Mouse (Mus musculus) hindbrain, postnatal 0 days (tissue): ENCODE results near the gene Tmem116. TPM values are rescaled to one million over a fixed set of nuclear protein-coding genes. Genes with fewer than 3 reads are reported as not detected.

Experiments
- ATAC-seq: fragments of 200-750 bp; cut with Nextera tagmentation; 2 replicates; pipeline ENCODE4 v1.8.0; 2017; ENCODE audit warnings: mild to moderate bottlenecking, moderate TSS enrichment, moderate library complexity
- DNase-seq: peaks from one replicate; pipeline ENCODE4 v3.0.0-alpha.2; 2015; ENCODE audit warnings: low spot score
- H3K27ac ChIP-seq: fragments of 300-500 bp; sonication (generic); 2 replicates; pipeline ENCODE4 v1.5.1; 2014; ENCODE audit warnings: mild to moderate bottlenecking
- H3K27me3 ChIP-seq: fragments of 300-500 bp; sonication (generic); 2 replicates; pipeline ENCODE4 v1.6.1; 2014; ENCODE audit warnings: low read length, mixed read lengths; ENCODE audit not compliant: insufficient read depth
- H3K36me3 ChIP-seq: fragments of 300-500 bp; sonication (generic); 2 replicates; pipeline ENCODE4 v1.6.1; 2014; ENCODE audit warnings: low read length, mixed read lengths; ENCODE audit not compliant: insufficient read depth
- H3K4me1 ChIP-seq: fragments of 300-500 bp; sonication (generic); 2 replicates; pipeline ENCODE4 v1.6.1; 2014; ENCODE audit warnings: antibody characterized with exemption, low read length, mixed read lengths; ENCODE audit not compliant: insufficient read depth
- H3K4me2 ChIP-seq: fragments of 300-500 bp; sonication (generic); 2 replicates; pipeline ENCODE4 v1.6.1; 2014; ENCODE audit warnings: low read depth, mild to moderate bottlenecking, low read length, moderate library complexity, mixed read lengths
- H3K4me3 ChIP-seq: fragments of 300-500 bp; sonication (generic); 2 replicates; pipeline ENCODE4 v1.5.1; 2014; ENCODE audit warnings: low read length
- H3K9ac ChIP-seq: fragments of 300-500 bp; sonication (generic); replicated peaks from 2 replicates; pipeline ENCODE4 v1.6.1; 2014; ENCODE audit warnings: mild to moderate bottlenecking, low read length, moderate library complexity, mixed read lengths
- H3K9me3 ChIP-seq: fragments of 300-500 bp; sonication (generic); 2 replicates; pipeline ENCODE4 v1.6.1; 2016; ENCODE audit warnings: low read length, mixed read lengths
- CTCF ChIP-seq: IDR thresholded peaks from 2 replicates; pipeline ENCODE4 v1.5.1; 2016; ENCODE audit warnings: antibody characterized with exemption, control low read depth, low read depth
- WGBS: fragments of 180-500 bp; shearing (Covaris S2); extraction: QIAGEN DNeasy Blood & Tissue Kit; methylation state at CpG from one replicate; pipeline ENCODE4 v1.1.7; 2014; 5-methylcytosine and 5-hydroxymethylcytosine counted together
- polyA plus RNA-seq: library from polyadenylated mRNA; unstranded; fragments of >200 nt; fragmentation: Nextera tagmentation; extraction: Ambion mirVana; gene quantifications from 2 replicates; pipeline ENCODE4 v1.2.1, GENCODE M21; 2015
- total RNA-seq: library from RNA; depleted of rRNA; stranded (reverse); fragments of >200 nt; gene quantifications from 2 replicates; pipeline ENCODE4 v1.2.3, GENCODE M21; 2014; rRNA removed

Tmem116 gene
- total RNA-seq, result 0.72 and 7.6 TPM in 2 replicates
- polyA plus RNA-seq, result 2.3 and 2.6 TPM in 2 replicates

DNA sequence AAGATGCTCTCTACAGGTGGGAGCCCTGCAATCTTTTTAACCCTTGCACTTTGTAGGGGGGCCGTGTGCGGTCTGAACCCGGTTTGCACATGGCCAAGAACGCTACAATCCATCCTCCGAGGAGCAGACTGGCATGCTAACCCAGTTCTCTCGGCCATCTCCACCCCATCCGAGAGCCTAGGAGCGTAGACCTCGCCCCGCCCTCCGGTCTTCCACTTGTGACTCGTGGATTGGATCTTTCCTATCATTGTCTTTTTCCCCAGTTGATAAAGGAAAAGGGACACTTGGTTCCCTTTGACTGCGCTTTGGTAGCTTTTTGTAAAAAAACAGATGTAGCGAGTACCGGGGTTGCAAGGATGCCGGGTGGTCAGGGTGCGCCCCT, at the start of gene Tmem116:
Gene Tmem116 (plus strand): TSS at position 250 of the 382 bp plus-strand sequence.
- H3K4me3 ChIP-seq, result peak within 1 kb of the TSS; percentile 72
- DNase-seq (peak; percentile 62), ATAC-seq (no peak)
- H3K9me3 ChIP-seq, result no peaks in the 10 kb centered on the region
- under 1% methylated on average over 17 of the region's 17 CpGs for WGBS
- TF ChIP-seq CTCF, result no peak
- H3K27me3 ChIP-seq, result no peaks in the 10 kb centered on the region
- peak within 1 kb of the TSS; percentile 98 for H3K27ac ChIP-seq
- peak within 1 kb of the TSS; percentile 82 for H3K4me2 ChIP-seq
- peaks cover 26% of the 10 kb centered on the region for H3K36me3 ChIP-seq
- peaks cover 11% of the 10 kb centered on the region for H3K4me1 ChIP-seq
- peak within 1 kb of the TSS; percentile 87 for H3K9ac ChIP-seq

DNA sequence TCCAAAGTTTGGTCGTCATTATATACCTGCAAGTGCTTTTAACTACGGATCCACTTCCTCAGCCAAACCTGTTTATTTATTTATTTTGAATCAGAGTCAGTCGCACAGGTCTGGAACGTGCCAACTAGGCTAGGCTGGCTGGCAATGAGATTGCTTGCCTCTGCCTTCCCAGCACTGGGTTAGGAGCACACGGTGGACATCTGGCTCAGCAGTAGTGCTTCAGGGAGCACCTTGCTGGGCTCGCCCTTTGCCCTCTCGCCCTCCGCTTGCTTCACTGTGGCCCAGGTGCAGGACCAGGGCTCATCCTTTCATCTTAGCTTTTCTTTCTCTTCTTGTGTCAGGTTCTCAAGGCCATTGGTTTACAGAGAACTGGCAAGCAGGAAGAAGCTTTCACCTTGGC, 43.8 kb upstream of the Tmem116 start:
- no peaks in the 10 kb centered on the region for H3K27me3 ChIP-seq
- H3K9ac ChIP-seq, result no peak overlapping the region
- no peak for TF ChIP-seq CTCF
- DNase-seq (no peak), ATAC-seq (no peak)
- no peaks in the 10 kb centered on the region for H3K9me3 ChIP-seq
- H3K36me3 ChIP-seq, result peaks cover 23% of the 10 kb centered on the region; the same call in 1 of the 2 replicates
- WGBS, result 89% methylated on average over 8 of the region's 8 CpGs
- no peak overlapping the region for H3K4me2 ChIP-seq
- no peaks in the 10 kb centered on the region for H3K4me1 ChIP-seq
- H3K27ac ChIP-seq, result no peak overlapping the region
- H3K4me3 ChIP-seq, result no peak overlapping the region

DNA sequence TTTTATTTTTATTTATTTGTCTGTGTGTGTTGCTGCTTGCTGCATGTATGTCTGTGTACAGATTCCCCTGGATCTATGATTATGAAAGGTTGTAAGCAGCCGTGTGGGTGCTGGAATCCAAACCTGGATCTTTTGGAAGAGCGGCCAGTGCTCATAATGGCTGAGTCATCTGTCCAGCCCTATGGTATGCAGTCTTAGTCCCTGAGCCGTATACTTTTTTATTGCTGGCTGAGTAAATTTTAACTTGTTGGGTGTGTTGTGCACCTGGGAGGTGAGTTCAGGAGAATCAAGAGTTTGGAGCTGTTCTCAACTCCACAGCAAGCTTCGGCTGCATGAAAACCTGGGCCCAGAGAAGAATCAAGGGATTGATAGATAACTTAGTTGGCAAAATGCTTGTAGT, 40.7 kb upstream of the Tmem116 start:
- H3K4me1 ChIP-seq, result no peaks in the 10 kb centered on the region
- H3K4me2 ChIP-seq, result no peak overlapping the region
- DNase-seq (no peak), ATAC-seq (no peak)
- WGBS, result 94% methylated on average over 4 of the region's 4 CpGs
- peaks cover 45% of the 10 kb centered on the region; the same call in 1 of the 2 replicates for H3K36me3 ChIP-seq
- no peaks in the 10 kb centered on the region for H3K27me3 ChIP-seq
- TF ChIP-seq CTCF, result no peak
- no peak overlapping the region for H3K27ac ChIP-seq
- no peaks in the 10 kb centered on the region for H3K9me3 ChIP-seq
- H3K4me3 ChIP-seq, result no peak overlapping the region
- H3K9ac ChIP-seq, result no peak overlapping the region

DNA sequence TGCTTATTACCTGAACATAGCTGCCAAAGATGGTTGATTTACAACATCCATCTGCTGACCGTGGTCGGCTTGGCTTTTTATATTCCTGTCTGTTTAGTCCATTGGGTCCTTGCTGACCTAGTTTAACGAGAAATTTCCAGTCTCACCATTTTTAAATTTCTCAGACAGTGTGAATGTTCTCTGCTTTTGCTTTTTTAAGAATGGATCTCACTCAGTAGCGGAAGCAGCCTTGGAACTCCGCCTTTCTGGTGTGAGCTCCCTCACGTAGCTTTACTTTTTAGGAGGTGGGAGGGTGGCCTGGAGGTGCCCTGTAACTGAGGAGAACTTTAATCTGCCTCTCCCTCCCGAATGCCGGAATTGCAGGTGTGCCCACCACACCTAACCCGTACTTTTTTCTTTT, 31.0 kb upstream of the Tmem116 start:
- no peaks in the 10 kb centered on the region for H3K9me3 ChIP-seq
- 90% methylated on average over 9 of the region's 9 CpGs for WGBS
- peaks cover 80% of the 10 kb centered on the region for H3K36me3 ChIP-seq
- H3K4me3 ChIP-seq, result no peak overlapping the region
- no peak overlapping the region for H3K27ac ChIP-seq
- H3K27me3 ChIP-seq, result no peaks in the 10 kb centered on the region
- ATAC-seq (no peak), DNase-seq (no peak)
- no peak for TF ChIP-seq CTCF
- H3K9ac ChIP-seq, result no peak overlapping the region
- no peaks in the 10 kb centered on the region for H3K4me1 ChIP-seq
- H3K4me2 ChIP-seq, result no peak overlapping the region

DNA sequence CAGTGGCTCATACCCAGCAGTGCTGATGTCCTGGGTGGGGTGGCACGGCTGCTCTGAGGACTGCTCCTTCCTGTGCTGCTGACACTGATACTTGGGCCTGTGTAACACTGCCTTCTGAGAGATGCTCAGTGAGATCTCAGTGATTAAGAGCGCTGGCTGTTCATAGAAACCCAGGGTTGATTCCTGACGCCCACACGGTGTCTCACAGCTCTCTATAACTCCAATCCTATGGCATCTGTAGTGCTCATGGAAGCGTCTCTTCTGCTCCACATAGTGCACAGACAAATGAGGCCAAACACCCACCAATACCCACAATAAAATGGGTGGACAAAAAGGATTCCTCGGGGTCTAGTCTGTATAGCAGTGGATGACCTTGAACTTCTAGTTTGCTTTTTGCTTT, 28.9 kb upstream of the Tmem116 start:
- no peak overlapping the region for H3K27ac ChIP-seq
- H3K27me3 ChIP-seq, result no peaks in the 10 kb centered on the region
- 92% methylated on average over 6 of the region's 6 CpGs for WGBS
- no peaks in the 10 kb centered on the region for H3K9me3 ChIP-seq
- no peak for TF ChIP-seq CTCF
- H3K4me1 ChIP-seq, result no peaks in the 10 kb centered on the region
- H3K36me3 ChIP-seq, result peaks cover 81% of the 10 kb centered on the region
- H3K4me3 ChIP-seq, result no peak overlapping the region
- ATAC-seq, result no peak
- no peak for DNase-seq
- H3K9ac ChIP-seq, result no peak overlapping the region
- no peak overlapping the region for H3K4me2 ChIP-seq

DNA sequence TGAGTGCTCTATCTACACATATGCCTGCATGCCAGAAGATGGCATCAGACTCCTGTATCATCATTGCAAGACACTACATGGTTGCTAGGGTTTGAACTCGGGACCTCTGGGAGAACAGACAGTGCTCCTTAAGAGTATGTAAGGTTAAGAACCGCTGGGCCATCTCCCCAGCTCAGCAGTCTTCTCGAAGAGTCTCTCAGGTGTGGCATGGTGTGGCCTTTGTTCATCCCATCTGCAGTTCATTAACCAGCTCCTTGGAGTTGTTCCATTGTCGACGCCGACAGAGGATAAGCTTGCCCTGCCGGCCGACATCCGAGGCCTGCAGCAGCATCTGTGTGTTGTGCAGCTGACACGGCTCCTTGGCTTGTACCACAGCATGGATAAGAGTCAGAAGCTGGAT, 28.4 kb upstream of the Tmem116 start:
- no peak overlapping the region for H3K4me2 ChIP-seq
- H3K9me3 ChIP-seq, result no peaks in the 10 kb centered on the region
- H3K4me1 ChIP-seq, result no peaks in the 10 kb centered on the region
- no peaks in the 10 kb centered on the region for H3K27me3 ChIP-seq
- no peak for TF ChIP-seq CTCF
- H3K4me3 ChIP-seq, result no peak overlapping the region
- peaks cover 81% of the 10 kb centered on the region for H3K36me3 ChIP-seq
- no peak overlapping the region for H3K27ac ChIP-seq
- no peak for ATAC-seq
- no peak overlapping the region for H3K9ac ChIP-seq
- no peak for DNase-seq
- WGBS, result 93% methylated on average over 10 of the region's 10 CpGs

DNA sequence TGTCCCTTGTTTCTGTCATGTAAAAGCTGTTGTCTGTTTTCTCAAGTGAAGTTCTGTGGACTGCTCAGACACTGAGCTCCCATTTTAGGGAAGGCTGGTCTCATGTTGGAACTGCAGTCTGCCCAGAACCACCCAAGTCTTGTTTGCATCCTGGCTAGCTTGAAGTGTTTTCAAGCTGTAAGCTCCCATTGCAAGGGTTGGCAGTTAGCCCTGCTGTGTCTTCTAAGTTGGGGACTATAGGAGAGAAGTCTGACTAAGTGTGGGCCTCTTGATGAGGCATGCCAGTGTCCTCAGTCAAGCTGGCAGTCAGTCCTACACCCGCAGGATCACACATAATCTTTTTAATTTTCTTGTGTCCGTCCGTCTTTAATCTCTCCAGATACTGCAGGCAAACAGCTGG, 22.7 kb upstream of the Tmem116 start:
- TF ChIP-seq CTCF, result no peak
- ATAC-seq, result no peak
- H3K4me3 ChIP-seq, result no peak overlapping the region
- DNase-seq, result no peak
- no peaks in the 10 kb centered on the region for H3K4me1 ChIP-seq
- WGBS, result 77% methylated on average over 3 of the region's 3 CpGs
- H3K36me3 ChIP-seq, result peaks cover 96% of the 10 kb centered on the region
- no peak overlapping the region for H3K9ac ChIP-seq
- H3K27ac ChIP-seq, result no peak overlapping the region
- no peaks in the 10 kb centered on the region for H3K27me3 ChIP-seq
- no peaks in the 10 kb centered on the region for H3K9me3 ChIP-seq
- no peak overlapping the region for H3K4me2 ChIP-seq
